Mouse (Mus musculus): ENCODE measurements around the gene Tsc22d3. TPM values are rescaled to one million over a fixed set of nuclear protein-coding genes. Genes with fewer than 3 reads are reported as not detected.
"Not testable (repeated sequence)": the region's sequence is repeated elsewhere in the genome, so short reads cannot be mapped to it uniquely, and the experiment has no call there.

Gene Tsc22d3
- polyA plus RNA-seq, 1 experiment from 2014 or later = 124 TPM

- Histone ChIP-seq H3K4me1 (ENCODE audit: control insufficient read depth, insufficient read depth, low read length) (no peaks in the 10 kb centered on the region), H3K9ac (replicated peaks; ENCODE audit: low read depth, low read length) (no peak overlapping the region), H3K4me2 (ENCODE audit: low read depth, low read length) (no peak overlapping the region), H3K27ac (ENCODE audit: low read depth, low read length) (no peak overlapping the region), H3K4me3 (ENCODE audit: low read depth, low read length) (no peak overlapping the region), H3K9me3 (ENCODE audit: control insufficient read depth, low read length) (no peaks in the 10 kb centered on the region), H3K27me3 (ENCODE audit: control insufficient read depth, insufficient read depth, low read length) (no peaks in the 10 kb centered on the region), H3K36me3 (ENCODE audit: control insufficient read depth, insufficient read depth, low read length) (no peaks in the 10 kb centered on the region)
- WGBS = 71% methylated on average over 6 of the region's 6 CpGs
- ATAC-seq (ENCODE audit: low read depth) = no peak
These were observed 90.6 kb downstream of the Tsc22d3 start for GRCm38 (mm10) chrX:140509817-140510216.

GRCm38 (mm10) chrX:140508791-140509190 lies 91.7 kb downstream of the Tsc22d3 start:
- not testable (repeated sequence) for H3K27me3 ChIP-seq (ENCODE audit: control insufficient read depth, insufficient read depth, low read length); H3K27ac ChIP-seq (ENCODE audit: low read depth, low read length)
- WGBS = 73% methylated on average over 4 of the region's 4 CpGs

GRCm38 (mm10) chrX:140507377-140507776 lies 93.1 kb downstream of the Tsc22d3 start:
- WGBS = 100% methylated on average over 1 of the region's 1 CpGs

More at GRCm38 (mm10) chrX:140508791-140509190, 91.7 kb downstream of the Tsc22d3 start:
- H3K4me3 ChIP-seq (ENCODE audit: low read depth, low read length); ATAC-seq (ENCODE audit: low read depth); H3K4me1 ChIP-seq (ENCODE audit: control insufficient read depth, insufficient read depth, low read length); H3K36me3 ChIP-seq (ENCODE audit: control insufficient read depth, insufficient read depth, low read length); H3K9me3 ChIP-seq (ENCODE audit: control insufficient read depth, low read length); H3K9ac ChIP-seq (replicated peaks; ENCODE audit: low read depth, low read length); H3K4me2 ChIP-seq (ENCODE audit: low read depth, low read length): not testable (repeated sequence)

GRCm38 (mm10) chrX:140506436-140507180 lies 93.9 kb downstream of the Tsc22d3 start:
- no peak overlapping the region for H3K4me2 ChIP-seq (ENCODE audit: low read depth, low read length)
- no peaks in the 10 kb centered on the region for H3K27me3 ChIP-seq (ENCODE audit: control insufficient read depth, insufficient read depth, low read length)
- H3K4me1 ChIP-seq (ENCODE audit: control insufficient read depth, insufficient read depth, low read length) = no peaks in the 10 kb centered on the region
- WGBS = 73% methylated on average over 6 of the region's 6 CpGs
- H3K27ac ChIP-seq (ENCODE audit: low read depth, low read length) = no peak overlapping the region
- no peaks in the 10 kb centered on the region for H3K36me3 ChIP-seq (ENCODE audit: control insufficient read depth, insufficient read depth, low read length)
- no peak overlapping the region for H3K9ac ChIP-seq (replicated peaks; ENCODE audit: low read depth, low read length)
- H3K9me3 ChIP-seq (ENCODE audit: control insufficient read depth, low read length) = no peaks in the 10 kb centered on the region
- no peak overlapping the region for H3K4me3 ChIP-seq (ENCODE audit: low read depth, low read length)
- no peak for ATAC-seq (ENCODE audit: low read depth)

More at GRCm38 (mm10) chrX:140507377-140507776, 93.1 kb downstream of the Tsc22d3 start:
- H3K4me1 ChIP-seq (ENCODE audit: control insufficient read depth, insufficient read depth, low read length) = no peaks in the 10 kb centered on the region
- ATAC-seq (ENCODE audit: low read depth) = no peak
- H3K36me3 ChIP-seq (ENCODE audit: control insufficient read depth, insufficient read depth, low read length) = no peaks in the 10 kb centered on the region
- H3K9me3 ChIP-seq (ENCODE audit: control insufficient read depth, low read length) = no peaks in the 10 kb centered on the region
- H3K4me2 ChIP-seq (ENCODE audit: low read depth, low read length) = no peak overlapping the region
- H3K4me3 ChIP-seq (ENCODE audit: low read depth, low read length) = no peak overlapping the region
- no peaks in the 10 kb centered on the region for H3K27me3 ChIP-seq (ENCODE audit: control insufficient read depth, insufficient read depth, low read length)
- no peak overlapping the region for H3K27ac ChIP-seq (ENCODE audit: low read depth, low read length)
- H3K9ac ChIP-seq (replicated peaks; ENCODE audit: low read depth, low read length) = no peak overlapping the region

GRCm38 (mm10) chrX:140505497-140506238 lies 94.8 kb downstream of the Tsc22d3 start:
- ATAC-seq (ENCODE audit: low read depth) = no peak
- Histone ChIP-seq H3K9ac (replicated peaks; ENCODE audit: low read depth, low read length) (no peak overlapping the region), H3K27me3 (ENCODE audit: control insufficient read depth, insufficient read depth, low read length) (no peaks in the 10 kb centered on the region), H3K4me3 (ENCODE audit: low read depth, low read length) (no peak overlapping the region), H3K27ac (ENCODE audit: low read depth, low read length) (no peak overlapping the region), H3K36me3 (ENCODE audit: control insufficient read depth, insufficient read depth, low read length) (no peaks in the 10 kb centered on the region), H3K9me3 (ENCODE audit: control insufficient read depth, low read length) (no peaks in the 10 kb centered on the region), H3K4me2 (ENCODE audit: low read depth, low read length) (no peak overlapping the region), H3K4me1 (ENCODE audit: control insufficient read depth, insufficient read depth, low read length) (no peaks in the 10 kb centered on the region)
- 55% methylated on average over 15 of the region's 15 CpGs for WGBS

GRCm38 (mm10) chrX:140503905-140504304 lies 96.6 kb downstream of the Tsc22d3 start:
- Histone ChIP-seq H3K27ac (ENCODE audit: low read depth, low read length) (no peak overlapping the region), H3K36me3 (ENCODE audit: control insufficient read depth, insufficient read depth, low read length) (no peaks in the 10 kb centered on the region), H3K4me1 (ENCODE audit: control insufficient read depth, insufficient read depth, low read length) (no peaks in the 10 kb centered on the region), H3K9ac (replicated peaks; ENCODE audit: low read depth, low read length) (no peak overlapping the region), H3K9me3 (ENCODE audit: control insufficient read depth, low read length) (no peaks in the 10 kb centered on the region), H3K4me2 (ENCODE audit: low read depth, low read length) (no peak overlapping the region), H3K4me3 (ENCODE audit: low read depth, low read length) (no peak overlapping the region), H3K27me3 (ENCODE audit: control insufficient read depth, insufficient read depth, low read length) (no peaks in the 10 kb centered on the region)
- no peak for ATAC-seq (ENCODE audit: low read depth)
- 14% methylated on average over 7 of the region's 7 CpGs for WGBS

GRCm38 (mm10) chrX:140501401-140502301 lies 98.8 kb downstream of the Tsc22d3 start:
- no peak for ATAC-seq (ENCODE audit: low read depth)
- Histone ChIP-seq H3K9ac (replicated peaks; ENCODE audit: low read depth, low read length) (no peak overlapping the region), H3K4me2 (ENCODE audit: low read depth, low read length) (no peak overlapping the region), H3K4me3 (ENCODE audit: low read depth, low read length) (no peak overlapping the region), H3K9me3 (ENCODE audit: control insufficient read depth, low read length) (no peaks in the 10 kb centered on the region), H3K36me3 (ENCODE audit: control insufficient read depth, insufficient read depth, low read length) (no peaks in the 10 kb centered on the region), H3K4me1 (ENCODE audit: control insufficient read depth, insufficient read depth, low read length) (no peaks in the 10 kb centered on the region), H3K27ac (ENCODE audit: low read depth, low read length) (no peak overlapping the region), H3K27me3 (ENCODE audit: control insufficient read depth, insufficient read depth, low read length) (no peaks in the 10 kb centered on the region)
- 71% methylated on average over 9 of the region's 9 CpGs for WGBS

- ATAC-seq (ENCODE audit: low read depth) = no peak
- H3K4me3 ChIP-seq (ENCODE audit: low read depth, low read length) = no peak overlapping the region
- no peaks in the 10 kb centered on the region for H3K36me3 ChIP-seq (ENCODE audit: control insufficient read depth, insufficient read depth, low read length)
- 90% methylated on average over 5 of the region's 5 CpGs for WGBS
- no peaks in the 10 kb centered on the region for H3K4me1 ChIP-seq (ENCODE audit: control insufficient read depth, insufficient read depth, low read length)
- no peak overlapping the region for H3K4me2 ChIP-seq (ENCODE audit: low read depth, low read length)
- no peak overlapping the region for H3K9ac ChIP-seq (replicated peaks; ENCODE audit: low read depth, low read length)
- no peaks in the 10 kb centered on the region for H3K27me3 ChIP-seq (ENCODE audit: control insufficient read depth, insufficient read depth, low read length)
- H3K27ac ChIP-seq (ENCODE audit: low read depth, low read length) = no peak overlapping the region
- no peaks in the 10 kb centered on the region for H3K9me3 ChIP-seq (ENCODE audit: control insufficient read depth, low read length)
These were observed 100.2 kb downstream of the Tsc22d3 start for GRCm38 (mm10) chrX:140500306-140500705.
